Mouse (Mus musculus) Patski (cell line): ENCODE results near the gene Arhgap5. TPM values are rescaled to one million over a fixed set of nuclear protein-coding genes. Genes with fewer than 3 reads are reported as not detected.

Experiments
- ATAC-seq: fragments of 100-300 bp; one replicate; pipeline ENCODE4 v1.8.0; 2021
- CTCF ChIA-PET: fragments of 350-600 bp; sonication (Branson Sonifier 250); formaldehyde crosslinking; loops from one replicate; lab custom pipeline; 2022; ENCODE audit warnings: inconsistent platforms; lab: Charles Lee
- POLR2A ChIA-PET: fragments of 350-600 bp; sonication (Branson Sonifier 250); formaldehyde crosslinking; loops from one replicate; lab custom pipeline; 2022; ENCODE audit warnings: antibody characterized with exemption, inconsistent platforms; lab: Charles Lee
- DNase-seq: peaks from one replicate; pipeline ENCODE4 v3.0.0-alpha.2; 2011; ENCODE audit warnings: low read depth, low spot score
- H3K27me3 ChIP-seq: fragments of 371-371 bp; one replicate; pipeline ENCODE4 v1.5.1; 2021
- CTCF ChIP-seq: fragments of 100-300 bp; IDR thresholded peaks from one replicate; pipeline ENCODE4 v1.5.1; 2021
- in situ Hi-C: fragments of 300-500 bp; cut with MboI; formaldehyde crosslinking; loops from 3 replicates; pipeline ENCODE4 v1.11.1; 2018; ENCODE audit warnings: low pct_unique_long_range_greater_than_20kb, mixed read lengths
- polyA plus RNA-seq: library from polyadenylated mRNA; unstranded; gene quantifications from one replicate; pipeline ENCODE4 v1.2.3, GENCODE M21; 2021

Gene Arhgap5
- polyA plus RNA-seq, 1 experiment from 2014 or later: 62.2 TPM

DNA sequence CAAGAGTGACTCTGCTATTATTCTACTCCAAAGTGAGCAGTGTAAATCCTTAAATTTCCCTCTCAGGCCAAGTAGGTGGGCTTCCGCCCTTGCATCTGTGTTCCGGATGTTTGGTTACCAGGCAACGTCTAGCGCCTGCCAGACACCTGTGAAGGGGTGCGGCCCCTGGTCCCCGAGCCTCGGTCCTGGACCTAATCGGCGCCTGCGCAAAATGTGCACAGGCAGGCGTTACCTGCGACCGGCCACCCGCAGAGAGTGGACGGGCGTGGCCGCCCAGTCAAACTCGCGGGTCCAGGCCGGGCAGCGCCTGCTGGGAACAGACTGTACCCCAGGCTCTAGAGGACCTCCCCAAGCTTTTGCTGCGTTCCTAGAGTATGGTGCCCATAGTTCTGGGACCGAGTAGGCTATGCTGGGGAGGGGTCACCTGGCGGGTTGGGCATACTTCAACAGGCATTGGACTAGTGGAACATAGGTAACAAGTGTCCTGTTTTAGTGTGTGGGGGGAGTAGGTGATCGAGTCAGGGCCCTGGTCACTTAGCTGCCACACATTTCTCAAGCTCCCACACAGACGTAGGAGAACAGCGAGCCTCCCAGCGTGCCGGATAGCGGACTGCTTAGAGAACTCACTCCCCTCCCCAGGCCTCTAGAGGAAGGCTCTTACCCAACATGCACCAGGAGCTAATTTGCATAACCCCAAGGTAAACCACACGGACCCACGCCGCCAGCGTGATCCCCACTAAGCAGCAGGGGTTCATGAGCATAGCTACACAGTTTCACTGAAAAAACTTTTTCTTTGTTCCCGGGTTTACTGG lies 99.3 kb downstream of the Arhgap5 start:
- ChIA-PET POLR2A (no interaction called here), CTCF (interaction anchor here (0.6 to 1.0 kb wide), 2 partner anchors 163 to 292 kb away, joined by 3 read pairs; no protein-coding TSS in a partner anchor)
- ATAC-seq (peak; percentile 78), DNase-seq (peak; percentile 47)
- no peak for TF ChIP-seq CTCF
- in situ Hi-C loops: loop anchor here (10.0 kb wide), 1 partner anchor 232 kb away; no protein-coding TSS in a partner anchor
- H3K27me3 ChIP-seq: no peaks in the 10 kb centered on the region

- TF ChIP-seq CTCF: no peak
- no peaks in the 10 kb centered on the region for H3K27me3 ChIP-seq
- ChIA-PET POLR2A (no interaction called here), CTCF (interaction anchor here (0.7 to 1.0 kb wide), 2 partner anchors 163 to 229 kb away, joined by 3 read pairs; no protein-coding TSS in a partner anchor)
- in situ Hi-C loops: loop anchor here (10.0 kb wide), 1 partner anchor 231 kb away; no protein-coding TSS in a partner anchor
- ATAC-seq (peak; percentile 66), DNase-seq (peak; percentile 58)
Observed at GRCm38 (mm10) chr12:52603695-52604255, 100.0 kb downstream of the Arhgap5 start.

DNA sequence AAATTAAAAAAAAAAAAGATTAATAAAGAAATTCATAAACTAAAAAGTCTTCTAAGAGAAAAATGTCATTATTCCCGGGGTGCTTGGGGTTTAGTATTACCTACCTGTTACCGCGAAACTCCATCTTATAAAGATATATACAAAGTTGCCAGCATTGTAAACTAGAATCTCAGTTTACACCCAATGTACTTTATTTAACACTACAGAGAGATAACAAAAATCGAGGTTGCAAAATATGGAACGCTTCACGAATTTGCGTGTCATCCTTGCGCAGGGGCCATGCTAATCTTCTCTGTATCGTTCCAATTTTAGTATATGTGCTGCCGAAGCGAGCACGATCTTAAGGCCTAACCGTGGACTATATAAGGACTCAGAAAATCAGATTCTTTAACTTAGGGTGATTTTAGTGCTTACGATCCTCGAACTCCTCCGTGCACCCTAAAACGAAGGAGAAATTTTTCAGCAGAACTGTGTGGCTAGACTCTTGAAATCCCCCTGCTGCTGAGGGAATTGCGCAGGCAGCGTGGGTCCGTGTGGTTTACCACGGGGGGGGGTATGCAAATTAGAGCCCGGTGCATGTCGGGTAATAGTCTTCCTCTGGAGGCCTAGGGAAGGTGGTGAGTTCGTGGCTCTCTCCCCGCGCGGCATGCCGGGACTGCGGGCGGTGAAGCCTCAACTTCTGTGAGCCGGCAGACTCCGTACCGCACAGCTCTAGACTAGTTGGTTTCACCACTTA lies 100.7 kb downstream of the Arhgap5 start:
- peak; percentile 64 for ATAC-seq
- peak; percentile 72 for DNase-seq
- no peak for TF ChIP-seq CTCF
- in situ Hi-C loops: loop anchor here (10.0 kb wide), 1 partner anchor 230 kb away; no protein-coding TSS in a partner anchor
- no peaks in the 10 kb centered on the region for H3K27me3 ChIP-seq
- ChIA-PET POLR2A (interaction anchor here (0.7 to 1.2 kb wide), 2 partner anchors 34 to 598 kb away, joined by 3 to 4 read pairs; partner anchors contain the start of gene Dtd2), CTCF (interaction anchor here (0.7 to 1.0 kb wide), 2 partner anchors 164 to 229 kb away, joined by 3 read pairs; no protein-coding TSS in a partner anchor)

DNA sequence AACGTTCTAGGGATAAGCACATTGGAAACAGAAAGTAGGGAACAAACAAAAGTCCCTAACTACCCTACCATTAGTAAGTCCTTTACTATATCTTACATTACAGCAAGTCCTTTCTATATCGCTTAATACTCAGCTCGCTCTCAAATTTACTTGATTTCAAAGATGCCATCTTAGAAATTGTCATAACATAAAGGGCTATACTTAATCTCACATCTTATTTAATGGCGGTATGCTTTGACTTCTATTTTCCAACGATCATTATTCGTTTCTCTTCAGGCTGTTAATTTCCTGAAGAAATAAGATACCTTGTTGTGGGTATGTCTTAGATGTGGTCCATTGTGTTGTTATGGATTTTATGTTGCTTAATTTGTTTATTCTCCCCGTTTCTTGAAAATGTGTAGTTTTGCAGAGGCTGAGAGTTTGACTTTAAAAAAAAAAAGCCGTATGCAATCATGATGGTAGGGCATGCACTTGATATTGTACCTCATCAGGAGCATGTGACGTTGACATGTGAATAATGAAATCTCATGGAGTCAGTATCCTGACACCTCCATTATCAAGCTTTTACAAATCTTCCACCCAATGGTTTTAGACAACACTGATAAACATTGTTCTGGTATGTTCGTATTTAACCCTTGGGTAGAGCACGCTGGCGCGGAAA lies 101.3 kb downstream of the Arhgap5 start:
- no peak for TF ChIP-seq CTCF
- in situ Hi-C loops: loop anchor here (10.0 kb wide), 1 partner anchor 230 kb away; no protein-coding TSS in a partner anchor
- no peak for DNase-seq
- no peaks in the 10 kb centered on the region for H3K27me3 ChIP-seq
- ChIA-PET POLR2A (interaction anchor here (0.7 to 1.2 kb wide), 2 partner anchors 33 to 599 kb away, joined by 3 to 4 read pairs; partner anchors contain the start of gene Dtd2), CTCF (no interaction called here)
- ATAC-seq: no peak

GRCm38 (mm10) chr12:52607411-52607810 lies 103.6 kb downstream of the Arhgap5 start:
- in situ Hi-C loops: loop anchor here (10.0 kb wide), 1 partner anchor 227 kb away; no protein-coding TSS in a partner anchor
- CTCF ChIA-PET: no interaction called here
- POLR2A ChIA-PET: no interaction called here
- no peak for DNase-seq
- no peak for TF ChIP-seq CTCF
- H3K27me3 ChIP-seq: no peaks in the 10 kb centered on the region
- no peak for ATAC-seq

GRCm38 (mm10) chr12:52615703-52616102 lies 111.9 kb downstream of the Arhgap5 start:
- ATAC-seq: no peak
- CTCF ChIA-PET: no interaction called here

DNA sequence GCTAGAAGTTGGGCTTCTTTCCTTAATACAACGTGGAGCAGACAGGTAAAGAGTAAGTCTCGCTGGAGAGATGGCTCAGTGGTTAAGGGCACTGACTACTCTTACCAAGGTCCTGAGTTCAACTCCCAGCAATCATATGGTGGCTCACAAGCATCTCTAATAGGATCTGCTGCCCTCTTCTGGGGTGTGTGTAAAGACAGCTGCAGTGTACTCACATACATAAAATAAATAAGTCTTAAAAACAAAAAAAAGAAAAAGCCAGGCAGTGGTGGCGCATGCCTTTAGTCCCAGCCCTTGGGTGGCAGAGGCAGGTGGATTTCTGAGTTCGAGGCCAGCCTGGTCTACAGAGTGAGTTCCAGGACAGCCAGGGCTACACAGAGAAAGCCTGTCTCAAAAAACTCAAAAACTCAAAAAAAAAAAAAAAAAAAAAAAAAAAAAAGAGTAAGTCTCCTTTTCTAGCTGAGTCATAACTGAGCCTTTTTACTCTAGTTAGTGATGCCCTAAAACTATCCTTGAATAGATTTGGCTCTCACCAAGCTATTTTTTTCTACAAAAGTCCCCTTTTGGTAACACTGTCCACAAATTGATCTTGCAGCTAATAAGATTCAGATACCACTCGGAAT lies 114.8 kb downstream of the Arhgap5 start:
- POLR2A ChIA-PET: interaction anchor here (0.6 to 0.7 kb wide), 2 partner anchors 35 to 485 kb away, joined by 5 to 7 read pairs; no protein-coding TSS in a partner anchor
- DNase-seq (no peak), ATAC-seq (no peak)
- TF ChIP-seq CTCF: peak; percentile 17
- CTCF ChIA-PET: no interaction called here
- in situ Hi-C loops: no loop called here
- no peaks in the 10 kb centered on the region for H3K27me3 ChIP-seq

More at GRCm38 (mm10) chr12:52615703-52616102, 111.9 kb downstream of the Arhgap5 start:
- POLR2A ChIA-PET: no interaction called here
- DNase-seq: no peak
- no peaks in the 10 kb centered on the region for H3K27me3 ChIP-seq
- TF ChIP-seq CTCF: no peak
- in situ Hi-C loops: no loop called here

DNA sequence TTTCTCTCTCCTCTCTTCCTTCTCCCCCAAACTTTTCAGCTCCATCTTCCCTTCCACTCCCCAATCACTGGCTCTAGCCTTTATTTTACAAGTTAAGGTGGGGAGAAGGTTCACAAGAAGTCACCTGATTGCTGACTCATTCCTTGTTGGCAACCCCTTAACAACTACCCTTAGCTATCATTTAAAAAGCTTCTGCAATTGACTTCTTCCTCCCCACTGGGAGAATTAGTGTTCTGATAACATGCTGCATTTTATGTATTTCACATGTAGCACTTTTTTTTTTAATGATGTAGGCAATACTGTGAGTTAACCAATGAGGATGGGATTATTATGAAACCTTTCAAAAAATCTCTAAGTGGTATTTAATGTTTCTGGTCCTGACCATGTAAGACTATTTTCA lies 115.9 kb downstream of the Arhgap5 start:
- no peaks in the 10 kb centered on the region for H3K27me3 ChIP-seq
- no peak for TF ChIP-seq CTCF
- in situ Hi-C loops: no loop called here
- ATAC-seq (no peak), DNase-seq (no peak)
- ChIA-PET POLR2A (no interaction called here), CTCF (no interaction called here)

Other genes starting within 250 kb of the Arhgap5 start
- gene Akap6, start 195.4 kb downstream of the Arhgap5 start, polyA plus RNA-seq: 0.64 TPM